In the genomic region with DNA sequence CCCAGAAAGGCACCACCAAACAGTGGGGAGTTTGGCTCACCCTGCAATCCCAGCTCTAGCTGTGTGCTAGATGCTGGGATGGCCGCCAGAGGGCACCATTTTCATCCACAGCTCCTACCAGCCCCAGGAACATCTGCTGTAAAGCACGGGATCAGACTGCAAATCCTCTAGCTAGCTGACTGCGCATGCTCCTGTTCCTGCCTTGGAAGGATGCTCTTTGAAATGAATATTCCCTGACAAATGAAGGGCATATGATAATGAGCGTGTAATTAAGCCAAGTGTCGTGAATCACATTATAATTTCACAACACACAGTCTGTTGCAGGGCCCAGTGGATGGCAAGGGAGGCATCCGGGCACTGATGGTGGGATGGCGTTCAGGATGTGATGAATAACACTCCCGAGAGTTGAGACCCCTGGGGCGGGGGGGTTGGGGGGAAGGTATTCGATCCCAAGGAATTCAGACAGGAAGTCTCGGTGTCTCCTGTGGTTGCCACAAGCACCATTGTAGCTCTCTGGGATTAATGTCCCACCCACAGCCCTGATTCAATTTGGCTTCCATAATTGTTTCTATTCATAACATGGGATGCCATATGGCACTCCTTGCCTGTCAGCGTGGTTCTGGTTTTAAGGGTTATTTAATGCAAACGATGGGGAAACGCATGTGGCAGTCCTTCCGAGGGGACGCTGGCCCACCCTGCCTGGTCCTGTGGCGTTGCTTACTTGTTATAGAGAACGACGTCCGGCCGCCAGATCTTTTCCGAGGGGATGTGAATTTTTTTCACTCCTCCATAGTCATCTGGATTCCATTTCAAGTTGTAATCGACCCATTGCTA, we compare ENCODE assay signal across 8 mouse cellular contexts. TPM values are rescaled to one million over a fixed set of nuclear protein-coding genes. Genes with fewer than 3 reads are reported as not detected.
DNase-seq lines count a peak whose midpoint lies in the region; ATAC-seq lines count a peak whose summit lies in the region.

No protein-coding gene starts in this region.

- WGBS in embryonic facial prominence, embryonic 12.5 days: 9% methylated on average over 23 of the region's 23 CpGs
- WGBS in midbrain, embryonic 15.5 days: 12% methylated on average over 23 of the region's 23 CpGs
- WGBS in stomach, embryonic 15.5 days: 34% methylated on average over 23 of the region's 23 CpGs

- H3K27ac ChIP-seq in embryonic facial prominence, embryonic 12.5 days: peak overlapping the region; percentile 51; the same call in 1 of the 2 replicates
- H3K27ac ChIP-seq in midbrain, embryonic 15.5 days: peak overlapping the region; percentile 68
- H3K27ac ChIP-seq in stomach, embryonic 15.5 days: no peak overlapping the region

- H3K36me3 ChIP-seq in embryonic facial prominence, embryonic 12.5 days: no peaks in the 10 kb centered on the region
- no peaks in the 10 kb centered on the region for H3K36me3 ChIP-seq in midbrain, embryonic 15.5 days (replicated peaks)
- no peaks in the 10 kb centered on the region for H3K36me3 ChIP-seq in stomach, embryonic 15.5 days

- peak; percentile 70 for ATAC-seq in embryonic facial prominence, embryonic 12.5 days (ENCODE audit: insufficient number of reproducible peaks, insufficient read depth, low FRiP score, low TSS enrichment)
- peak; percentile 94 for ATAC-seq in midbrain, embryonic 15.5 days (replicated peaks)
- peak; percentile 65; the same call in 1 of the 2 replicates for ATAC-seq in stomach, embryonic 15.5 days (ENCODE audit: insufficient read depth, low FRiP score, low read depth)

- H3K9me3 ChIP-seq in embryonic facial prominence, embryonic 12.5 days: no peaks in the 10 kb centered on the region
- no peaks in the 10 kb centered on the region for H3K9me3 ChIP-seq in midbrain, embryonic 15.5 days
- H3K9me3 ChIP-seq in stomach, embryonic 15.5 days: no peaks in the 10 kb centered on the region

- peak; percentile 58 to 59 for DNase-seq in B cell, adult 2 months
- DNase-seq in adrenal gland, postnatal 10 days: peak; percentile 80
- DNase-seq in heart, adult 18-20 months: peak; percentile 68 to 69
- DNase-seq in kidney, adult 11 months: peak; percentile 58
- DNase-seq in left cerebral cortex, postnatal 36 days (ENCODE audit: low spot score in 2 of 2): peak; percentile 86 to 87

- H3K4me2 ChIP-seq in embryonic facial prominence, embryonic 12.5 days (replicated peaks): peak overlapping the region; percentile 52
- peak overlapping the region; percentile 48 for H3K4me2 ChIP-seq in midbrain, embryonic 15.5 days
- H3K4me2 ChIP-seq in stomach, embryonic 15.5 days: peak overlapping the region; percentile 24; the same call in 1 of the 2 replicates

- intact Hi-C loops in left cerebral cortex, postnatal 36 days (cut with DNase I): loop anchor here (10.0 kb wide), 1 partner anchor 322 kb away; the partner anchor contains the start of gene Atf2

- peak overlapping the region; percentile 18 for H3K4me3 ChIP-seq in embryonic facial prominence, embryonic 12.5 days
- peak overlapping the region; percentile 34 for H3K4me3 ChIP-seq in midbrain, embryonic 15.5 days
- 0 out of 2 replicates have a peak overlapping the region, but pooled peaks have one; percentile 8 for H3K4me3 ChIP-seq in stomach, embryonic 15.5 days (replicated peaks)

- H3K27me3 ChIP-seq in embryonic facial prominence, embryonic 12.5 days: peaks cover 7% of the 10 kb centered on the region; the same call in 1 of the 2 replicates
- peaks cover 4% of the 10 kb centered on the region for H3K27me3 ChIP-seq in midbrain, embryonic 15.5 days (replicated peaks)
- H3K27me3 ChIP-seq in stomach, embryonic 15.5 days (replicated peaks): no peaks in the 10 kb centered on the region

- H3K9ac ChIP-seq in embryonic facial prominence, embryonic 12.5 days: no peak overlapping the region
- H3K9ac ChIP-seq in midbrain, embryonic 15.5 days: peak overlapping the region; percentile 32; the same call in 1 of the 2 replicates
- H3K9ac ChIP-seq in stomach, embryonic 15.5 days: no peak overlapping the region

- no peaks in the 10 kb centered on the region for H3K4me1 ChIP-seq in embryonic facial prominence, embryonic 12.5 days
- H3K4me1 ChIP-seq in midbrain, embryonic 15.5 days: peaks cover 7% of the 10 kb centered on the region; the same call in 1 of the 2 replicates
- H3K4me1 ChIP-seq in stomach, embryonic 15.5 days: no peaks in the 10 kb centered on the region

RNA-seq across cellular contexts. Expression of gene Chrna1, which starts 7.4 kb away (rescaled TPM):
- total RNA-seq in adrenal gland, postnatal 10 days (2021): 1 to 10 TPM in 1 of 2 experiments, under 1 TPM in 1; 0.39 to 1.6 TPM
- polyA plus RNA-seq in embryonic facial prominence, embryonic 12.5 days (2016; fragmentation: Nextera tagmentation; extraction: Ambion mirVana): 4.0 and 5.4 TPM in 2 replicates
- total RNA-seq in heart, adult 18-20 months (2021): under 1 TPM in 1 of 2 experiments, not detected in 1; 0.05 TPM
- under 1 TPM; 0.09 to 0.10 TPM for total RNA-seq in left cerebral cortex, postnatal 36 days (2021)
- polyA plus RNA-seq in midbrain, embryonic 15.5 days (2015; fragmentation: Nextera tagmentation; extraction: Ambion mirVana): 0.18 and 0.24 TPM in 2 replicates
- 0.26 and 0.36 TPM in 2 replicates for polyA plus RNA-seq in stomach, embryonic 15.5 days (2015; fragmentation: Nextera tagmentation; extraction: Ambion mirVana)

RNA-seq across cellular contexts. Expression of gene Wipf1, which starts 43.2 kb away (rescaled TPM):
- total RNA-seq in adrenal gland, postnatal 10 days (2021): 10 to 100 TPM; 21.1 to 21.3 TPM
- 14.1 and 14.5 TPM in 2 replicates for polyA plus RNA-seq in embryonic facial prominence, embryonic 12.5 days (2016; fragmentation: Nextera tagmentation; extraction: Ambion mirVana)
- 10 to 100 TPM; 11.2 to 14.0 TPM for total RNA-seq in heart, adult 18-20 months (2021)
- 1 to 10 TPM; 7.7 to 8.2 TPM for total RNA-seq in left cerebral cortex, postnatal 36 days (2021)
- 2.3 and 2.7 TPM in 2 replicates for polyA plus RNA-seq in midbrain, embryonic 15.5 days (2015; fragmentation: Nextera tagmentation; extraction: Ambion mirVana)
- polyA plus RNA-seq in stomach, embryonic 15.5 days (2015; fragmentation: Nextera tagmentation; extraction: Ambion mirVana): 6.9 and 7.6 TPM in 2 replicates
